Mouse (Mus musculus) erythroblast, embryonic 14.5 days (primary cell): ENCODE measurements around the gene Fyb.

Experiments used
- GATA1 ChIP-seq: IDR thresholded peaks from 2 replicates; pipeline ENCODE4 v1.6.1; 2012; ENCODE audit warnings: low read length, inconsistent platforms, mixed read lengths
- TAL1 ChIP-seq: IDR thresholded peaks from 3 replicates; pipeline ENCODE4 v1.6.1; 2012; ENCODE audit warnings: low read length, inconsistent platforms, mixed read lengths

- TF ChIP-seq GATA1 = no peak
- TF ChIP-seq TAL1 = no peak
Measured at GRCm38 (mm10) chr15:6625607-6626033, 103.0 kb downstream of the Fyb start.
